Mouse (Mus musculus) thymus, postnatal 10 days (tissue): ENCODE results near the gene Zfp68.
"Not testable (repeated sequence)": the region's sequence is repeated elsewhere in the genome, so short reads cannot be mapped to it uniquely, and the experiment has no call there.

Experiments used
- DNase-seq, 2 experiments: peaks; one replicate each; pipeline ENCODE4 v3.0.0; 2021; ENCODE audit warnings: low spot score in 2 of 2

The Zfp68 gene

GRCm38 (mm10) chr5:138619211-138620128 lies at the start of gene Zfp68:
Gene Zfp68, minus strand, starts transcription at chr5:138619761.
- peak; percentile 91 to 92 for DNase-seq

GRCm38 (mm10) chr5:138658922-138659321 lies 39.4 kb upstream of the Zfp68 start:
- DNase-seq: peak; percentile 4 to 41

- DNase-seq: peak; percentile 4 to 65
Measured at GRCm38 (mm10) chr5:138657854-138658253, 38.3 kb upstream of the Zfp68 start.

- DNase-seq: no peak
Measured at GRCm38 (mm10) chr5:138657407-138657806, 37.8 kb upstream of the Zfp68 start.

- DNase-seq: peak; percentile 3 to 41
Measured at GRCm38 (mm10) chr5:138656477-138657156, 37.1 kb upstream of the Zfp68 start.

- DNase-seq: no peak
Measured at GRCm38 (mm10) chr5:138652911-138653310, 33.4 kb upstream of the Zfp68 start.

- no peak for DNase-seq
Measured at GRCm38 (mm10) chr5:138641761-138642160, 22.2 kb upstream of the Zfp68 start.

- DNase-seq: no peak
Measured at GRCm38 (mm10) chr5:138641081-138641480, 21.5 kb upstream of the Zfp68 start.

- no peak for DNase-seq
Measured at GRCm38 (mm10) chr5:138636486-138636885, 16.9 kb upstream of the Zfp68 start.

- DNase-seq: no peak
Measured at GRCm38 (mm10) chr5:138623478-138623875, 3.9 kb upstream of the Zfp68 start.

GRCm38 (mm10) chr5:138622645-138623477 lies 3.3 kb upstream of the Zfp68 start, which contains the start of gene A430033K04Rik:
Gene A430033K04Rik, plus strand, starts transcription at chr5:138622859.
- peak; percentile 91 for DNase-seq

- no peak for DNase-seq
Measured at GRCm38 (mm10) chr5:138620836-138621235, 1.3 kb upstream of the Zfp68 start.

- peak in 1 of 2 experiments; percentile 14 for DNase-seq
Measured at GRCm38 (mm10) chr5:138618353-138618752, 1.2 kb downstream of the Zfp68 start.

GRCm38 (mm10) chr5:138587396-138587795 lies 32.2 kb downstream of the Zfp68 start:
- no peak for DNase-seq

- DNase-seq: peak; percentile 45 to 59
Measured at GRCm38 (mm10) chr5:138571623-138572022, 47.9 kb downstream of the Zfp68 start.

- DNase-seq: not testable (repeated sequence)
Measured at GRCm38 (mm10) chr5:138564612-138565011, 54.9 kb downstream of the Zfp68 start, which contains the start of gene 1700123K08Rik. Gene 1700123K08Rik, minus strand, starts transcription at chr5:138564712.
